Mouse (Mus musculus) liver, postnatal 0 days (tissue): ENCODE measurements around the gene Mgat3.

ENCODE experiments used
- CTCF ChIP-seq: sonication (generic); IDR thresholded peaks from 2 replicates; pipeline ENCODE4 v1.5.1; 2016; ENCODE audit warnings: antibody characterized with exemption, low read depth
- EP300 ChIP-seq: IDR thresholded peaks from 2 replicates; pipeline ENCODE4 v1.6.1; 2016; ENCODE audit warnings: antibody characterized with exemption, low read depth, mild to moderate bottlenecking

DNA sequence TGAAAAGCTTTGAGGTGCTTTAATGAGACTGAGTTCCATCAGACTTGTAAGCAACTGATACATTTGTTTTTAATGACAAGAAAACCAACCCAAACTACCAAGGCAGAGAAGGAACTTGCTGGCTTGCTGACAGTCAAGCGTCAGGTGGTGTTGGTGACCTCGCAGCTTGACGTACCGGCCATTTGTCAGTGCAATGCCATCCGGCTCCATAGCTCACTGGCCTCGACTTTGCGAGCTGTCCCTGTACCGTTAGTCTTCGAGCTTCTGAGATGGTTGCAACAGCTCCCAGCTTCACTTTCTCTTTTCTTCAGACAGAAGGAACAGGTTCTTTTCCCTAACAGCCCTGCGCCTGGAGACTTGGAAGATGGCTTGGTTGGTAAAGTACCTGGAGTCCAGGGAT lies 44.0 kb downstream of the Mgat3 start:
- TF ChIP-seq CTCF (no peak), EP300 (no peak)
